Mouse (Mus musculus) megakaryocyte, embryonic 14.5 days (primary cell): ENCODE measurements around the gene Mgat5b.

ENCODE experiments used
- FLI1 ChIP-seq: IDR thresholded peaks from 2 replicates; pipeline ENCODE4 v1.6.1; 2012; ENCODE audit warnings: low read length, inconsistent platforms, mixed read lengths
- GATA1 ChIP-seq: IDR thresholded peaks from 3 replicates; pipeline ENCODE4 v1.6.1; 2012; ENCODE audit warnings: mixed read lengths, low read length, inconsistent platforms, borderline replicate concordance

DNA sequence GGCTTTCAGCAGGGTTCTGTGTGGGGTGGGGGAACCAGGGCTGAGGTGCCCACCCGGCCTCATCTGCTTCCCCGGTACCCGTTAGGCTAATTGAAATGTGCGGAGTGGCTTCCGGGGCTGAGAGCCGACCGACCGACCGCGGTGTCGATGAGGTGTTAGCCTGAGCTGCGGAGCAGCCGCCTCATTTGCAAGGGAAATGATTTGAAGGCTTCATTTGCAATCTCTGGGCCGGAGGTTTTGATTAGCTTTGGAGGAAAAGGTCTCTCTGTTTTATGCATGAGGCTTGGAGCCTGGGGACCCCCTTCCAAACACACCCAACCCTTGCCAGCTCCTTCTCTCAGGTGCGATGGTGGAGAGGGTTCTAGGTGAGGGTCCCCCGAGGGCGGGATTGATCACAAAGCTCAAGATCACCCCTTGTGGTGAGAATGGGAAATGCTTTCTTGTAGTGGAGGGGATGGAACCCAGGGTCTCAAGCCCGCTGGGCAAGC, 75.5 kb downstream of the Mgat5b start:
- TF ChIP-seq FLI1 (no peak), GATA1 (no peak)
